Mouse (Mus musculus): ENCODE results near the gene Prrt2. TPM values are rescaled to one million over a fixed set of nuclear protein-coding genes. Genes with fewer than 3 reads are reported as not detected.

The Prrt2 gene
- polyA plus RNA-seq (2014; fragmentation: Illumina TruSeq; extraction: RNeasy Lipid Tissue Mini Kit (QIAGEN cat#74804); ENCODE audit: low read depth, low replicate concordance), result 2.7 TPM

DNA sequence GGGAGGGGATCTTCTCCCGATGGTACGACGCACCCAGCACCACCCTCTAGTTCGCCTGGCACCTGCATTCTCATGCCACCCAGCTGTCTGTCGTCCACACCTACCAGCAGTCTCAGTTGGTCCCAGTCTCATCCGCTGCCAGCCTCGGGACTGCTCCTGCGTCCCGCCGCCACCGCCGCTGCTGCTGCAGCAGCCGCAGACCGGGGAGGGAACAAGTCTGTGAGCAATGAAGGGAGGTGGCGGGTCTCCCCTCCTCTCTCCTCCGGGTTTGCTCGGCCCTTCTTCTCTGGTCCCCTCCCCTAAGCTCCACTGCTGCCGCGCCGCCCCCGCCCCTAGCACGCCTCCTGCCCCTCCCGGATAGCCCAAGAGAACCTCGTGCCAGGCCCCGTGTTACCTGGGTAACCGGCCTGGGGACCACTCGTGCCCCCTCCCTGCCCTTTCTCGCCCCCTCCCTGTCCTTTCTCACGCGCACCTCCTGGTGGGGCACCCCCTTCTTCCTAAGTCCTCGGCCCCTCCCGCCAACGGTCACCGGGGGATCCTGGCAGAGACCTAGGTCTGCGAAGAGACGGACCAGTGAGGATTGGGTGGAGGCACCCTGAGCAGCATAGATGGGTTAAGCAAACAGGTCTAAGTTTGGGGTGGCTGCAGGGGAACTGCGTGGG lies at the start of gene Prrt2, which contains the start of gene Gm42742:
Gene Prrt2, minus strand, starts transcription at position 311 of the 662 bp plus-strand sequence.
Gene Gm42742, minus strand, starts transcription at position 197 of the 662 bp plus-strand sequence.

DNA sequence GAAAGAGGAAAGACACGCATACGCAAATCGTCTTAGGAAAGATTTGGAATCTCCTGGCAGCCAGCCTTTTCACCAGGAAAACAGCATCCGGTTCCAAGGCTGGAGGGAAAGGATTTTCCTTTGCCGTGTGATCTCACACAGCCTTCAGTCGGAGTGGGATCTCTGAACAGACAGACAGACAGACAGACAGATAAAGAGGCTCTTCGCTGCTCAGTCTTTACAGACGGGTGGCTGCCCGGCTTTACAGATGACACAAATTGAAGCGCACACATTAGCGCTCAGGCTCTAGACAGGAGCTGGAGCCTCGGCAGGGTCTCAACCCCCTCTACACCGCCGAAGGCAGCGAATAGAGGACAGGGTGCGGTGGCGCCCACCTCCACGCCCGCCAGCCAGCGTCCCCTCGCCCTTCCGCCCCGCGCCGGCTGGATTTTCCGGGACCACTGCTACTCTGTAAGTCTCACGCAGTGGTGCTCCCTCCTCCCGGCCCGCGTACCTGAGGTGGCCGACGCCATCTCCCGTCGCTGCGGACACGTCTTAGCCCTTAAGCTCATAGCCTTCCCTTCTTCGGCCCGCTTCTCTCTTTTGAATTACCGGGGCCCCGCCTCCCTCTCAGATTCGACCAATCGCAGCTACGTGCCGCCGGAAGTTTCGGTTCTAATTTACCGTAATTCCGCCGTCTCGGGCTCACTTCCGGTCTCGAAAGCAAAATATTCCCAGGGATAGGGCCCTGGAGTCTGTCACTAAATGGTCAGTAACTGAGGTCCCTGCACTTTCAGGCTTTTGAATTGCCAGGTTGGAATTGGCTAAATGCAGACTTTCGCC lies 21.1 kb upstream of the Prrt2 start, which contains the start of gene Kif22:
Gene Kif22, minus strand, starts transcription at position 621 of the 822 bp plus-strand sequence.

DNA sequence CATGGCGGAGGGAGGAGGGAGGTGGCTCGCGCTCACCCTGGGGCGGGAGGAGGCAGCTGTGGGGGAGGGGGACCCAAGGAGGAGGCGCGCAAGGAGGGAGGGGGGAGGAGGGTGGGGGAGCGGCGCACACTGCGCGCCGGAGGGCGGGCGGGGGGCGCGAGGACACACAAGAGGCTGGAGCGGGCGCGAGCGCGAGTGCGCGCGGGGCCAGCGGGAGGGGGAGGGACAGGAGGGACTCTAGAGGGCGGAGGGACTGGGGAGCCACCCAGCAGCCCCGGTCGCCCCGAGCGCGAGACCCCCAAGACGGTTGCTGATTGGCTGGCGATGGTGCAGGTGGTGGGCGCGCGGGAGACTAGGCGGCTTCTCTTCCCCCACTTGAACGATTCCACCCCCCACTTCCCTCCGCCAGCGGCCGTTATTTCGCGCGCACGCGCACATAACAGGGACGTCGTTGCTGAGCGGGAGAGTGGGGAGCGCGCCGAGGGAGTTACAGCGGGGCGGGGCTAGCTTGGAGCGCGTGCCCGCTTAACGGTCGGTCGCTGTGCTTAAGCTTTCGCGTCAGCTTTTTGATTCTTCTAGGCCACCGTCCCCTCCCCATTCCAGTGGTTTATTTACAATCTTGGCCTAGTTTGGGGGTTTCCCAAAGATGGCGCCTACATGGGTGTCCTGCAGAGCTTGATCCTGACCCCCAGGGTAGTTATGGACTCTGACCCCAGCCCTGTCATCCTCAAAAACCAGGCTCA lies 6.1 kb upstream of the Prrt2 start, which contains the start of gene Maz:
Gene Maz, minus strand, starts transcription at position 54 of the 743 bp plus-strand sequence.

DNA sequence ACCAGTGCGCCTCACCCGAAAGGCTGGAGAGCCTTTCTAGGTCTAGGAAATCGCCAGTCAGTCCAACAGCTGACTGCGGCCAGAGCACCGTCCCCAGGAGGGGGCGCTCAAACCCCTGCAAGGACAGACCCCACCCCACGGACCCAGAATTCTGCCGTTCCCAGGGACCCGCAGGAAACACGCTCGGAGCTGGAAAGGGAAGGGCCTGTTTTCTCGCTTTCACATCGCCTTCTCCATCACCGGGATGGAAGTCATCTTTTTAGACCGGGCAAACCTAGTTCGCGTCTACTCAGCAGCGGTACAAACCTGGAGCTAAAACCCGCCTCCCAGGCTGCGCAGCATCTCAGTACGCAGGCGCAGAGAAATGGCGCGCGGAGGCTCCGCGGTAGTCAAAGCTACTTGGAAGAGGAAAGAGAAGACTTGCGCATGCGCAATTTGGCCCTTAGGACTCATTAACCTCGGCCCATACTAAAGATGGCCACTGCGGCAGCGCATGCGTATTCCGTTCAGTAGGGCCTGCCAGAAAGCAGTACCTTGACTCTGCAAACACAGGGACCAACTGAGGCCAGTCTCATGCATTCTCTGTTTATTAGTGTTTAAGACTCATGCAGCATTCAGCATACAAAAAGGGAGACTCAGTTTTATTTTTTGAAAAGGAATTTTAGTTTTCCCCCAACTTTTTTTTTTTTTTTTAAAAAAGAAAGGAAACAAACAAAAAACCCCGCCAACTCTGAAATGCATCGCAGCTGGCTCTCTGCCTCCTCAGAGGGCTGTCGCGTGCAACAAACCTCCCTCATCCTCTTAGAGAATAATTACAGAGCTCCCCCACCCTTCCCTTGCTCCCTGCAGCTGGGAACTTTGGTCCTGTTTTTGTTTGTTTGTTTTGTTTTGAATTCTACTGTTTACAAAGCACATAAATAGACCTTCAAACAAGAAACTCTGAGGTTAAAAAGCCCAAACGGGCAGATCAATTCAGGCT lies 3.8 kb downstream of the Prrt2 start, which contains the start of gene Pagr1a:
Gene Pagr1a, minus strand, starts transcription at position 382 of the 979 bp plus-strand sequence.

DNA sequence TGATC lies 4.7 kb downstream of the Prrt2 start, which contains the start of gene Pagr1b:
Gene Pagr1b, minus strand, starts transcription at position 4 of the 5 bp plus-strand sequence.

DNA sequence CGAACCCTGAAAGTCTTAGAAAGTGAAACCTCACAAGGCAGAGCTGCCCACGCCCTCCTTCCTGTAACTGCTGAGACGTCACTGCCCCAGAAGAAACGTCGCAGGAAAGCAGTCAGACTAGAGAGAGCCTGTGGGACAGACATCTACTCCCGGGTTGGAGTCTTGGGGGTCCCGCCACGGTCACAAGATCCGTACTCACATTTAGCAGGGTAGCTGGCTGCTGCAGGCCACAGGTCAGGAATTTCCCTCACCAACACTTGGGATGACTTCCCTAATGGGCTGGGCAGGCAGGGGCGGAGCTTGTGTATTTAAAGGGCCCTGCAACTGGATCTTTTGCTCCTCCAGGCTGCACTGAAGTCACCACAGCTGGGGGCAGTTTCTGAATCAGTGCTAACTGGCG lies 6.7 kb downstream of the Prrt2 start, which contains the start of gene Mvp:
Gene Mvp, minus strand, starts transcription at position 302 of the 400 bp plus-strand sequence.

DNA sequence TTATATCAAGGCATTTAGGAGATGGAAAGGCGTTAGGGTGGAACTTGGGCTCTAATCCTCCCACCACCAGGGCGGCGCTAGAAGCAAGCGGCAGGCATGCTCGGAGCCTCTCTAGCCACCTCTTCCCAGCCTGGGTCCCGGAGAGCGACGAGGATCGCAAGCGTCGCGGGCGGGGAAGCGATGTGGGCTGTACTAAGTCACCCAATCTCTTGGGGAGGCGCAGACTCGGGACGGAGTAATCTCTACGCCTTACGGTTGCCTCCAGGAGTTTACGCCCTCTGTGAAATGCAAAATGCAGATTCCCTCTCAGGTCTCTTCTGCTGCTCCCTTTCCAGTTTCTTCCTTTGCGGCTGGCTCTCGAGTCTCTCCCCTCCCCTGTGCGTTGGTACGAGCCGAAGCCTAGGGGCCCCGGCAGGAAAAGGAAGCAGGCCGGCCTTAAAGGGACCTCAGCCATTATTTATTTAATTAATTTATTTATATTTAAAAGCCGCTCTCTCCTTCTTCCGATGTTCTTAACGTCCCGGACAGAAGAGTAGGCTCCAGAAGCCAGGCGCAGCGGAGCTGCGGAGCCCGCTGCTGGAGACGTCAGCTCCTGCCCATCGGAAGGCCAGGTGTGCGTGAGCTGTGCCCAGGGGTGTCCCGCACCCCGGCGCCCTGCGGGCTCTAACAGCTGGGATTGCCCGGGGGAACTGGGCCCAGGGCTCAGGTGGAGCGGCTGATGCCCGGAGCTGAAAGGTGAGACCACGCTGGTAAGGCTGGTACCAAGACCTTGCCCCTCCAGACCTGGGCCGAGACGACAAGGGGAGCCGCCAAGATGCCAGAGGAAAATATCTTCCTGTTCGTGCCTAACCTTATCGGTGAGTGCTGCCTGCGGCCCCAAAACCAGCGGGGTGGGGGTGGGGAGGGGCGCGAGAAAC lies 44.8 kb downstream of the Prrt2 start, which contains the start of gene Cdiptos:
Gene Cdiptos, minus strand, starts transcription at position 149 of the 917 bp plus-strand sequence.

DNA sequence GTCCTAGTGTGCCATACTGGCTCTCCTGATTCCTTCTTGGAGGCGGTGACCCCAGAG lies 45.3 kb downstream of the Prrt2 start, which contains the start of gene Cdipt:
Gene Cdipt, plus strand, starts transcription at position 22 of the 57 bp plus-strand sequence.

Other genes starting within 250 kb of the Prrt2 start
- gene Ypel3, start 244.3 kb downstream of the Prrt2 start, polyA plus RNA-seq (2014; fragmentation: Illumina TruSeq; extraction: RNeasy Lipid Tissue Mini Kit (QIAGEN cat#74804); ENCODE audit: low read depth, low replicate concordance), result 135 TPM
- 1.4 TPM for gene Tbx6, start 239.7 kb downstream of the Prrt2 start, polyA plus RNA-seq (2014; fragmentation: Illumina TruSeq; extraction: RNeasy Lipid Tissue Mini Kit (QIAGEN cat#74804); ENCODE audit: low read depth, low replicate concordance)
- gene Ppp4c, start 228.7 kb downstream of the Prrt2 start, polyA plus RNA-seq (2014; fragmentation: Illumina TruSeq; extraction: RNeasy Lipid Tissue Mini Kit (QIAGEN cat#74804); ENCODE audit: low read depth, low replicate concordance), result 76.2 TPM
- gene Fam57b, start 223.5 kb downstream of the Prrt2 start, polyA plus RNA-seq (2014; fragmentation: Illumina TruSeq; extraction: RNeasy Lipid Tissue Mini Kit (QIAGEN cat#74804); ENCODE audit: low read depth, low replicate concordance), result 5.7 TPM
- 1.2 TPM for gene 4930451I11Rik, start 189.6 kb downstream of the Prrt2 start, polyA plus RNA-seq (2014; fragmentation: Illumina TruSeq; extraction: RNeasy Lipid Tissue Mini Kit (QIAGEN cat#74804); ENCODE audit: low read depth, low replicate concordance)
- gene Doc2a, start 173.8 kb downstream of the Prrt2 start, polyA plus RNA-seq (2014; fragmentation: Illumina TruSeq; extraction: RNeasy Lipid Tissue Mini Kit (QIAGEN cat#74804); ENCODE audit: low read depth, low replicate concordance), result not detected
- 20.1 TPM for gene Hirip3, start 159.2 kb downstream of the Prrt2 start, polyA plus RNA-seq (2014; fragmentation: Illumina TruSeq; extraction: RNeasy Lipid Tissue Mini Kit (QIAGEN cat#74804); ENCODE audit: low read depth, low replicate concordance)
- 32.6 TPM for gene Ino80e, start 158.8 kb downstream of the Prrt2 start, polyA plus RNA-seq (2014; fragmentation: Illumina TruSeq; extraction: RNeasy Lipid Tissue Mini Kit (QIAGEN cat#74804); ENCODE audit: low read depth, low replicate concordance)
- gene Taok2, start 136.5 kb downstream of the Prrt2 start, polyA plus RNA-seq (2014; fragmentation: Illumina TruSeq; extraction: RNeasy Lipid Tissue Mini Kit (QIAGEN cat#74804); ENCODE audit: low read depth, low replicate concordance), result 53.1 TPM
- gene Tmem219, start 98.3 kb downstream of the Prrt2 start, polyA plus RNA-seq (2014; fragmentation: Illumina TruSeq; extraction: RNeasy Lipid Tissue Mini Kit (QIAGEN cat#74804); ENCODE audit: low read depth, low replicate concordance), result 58.2 TPM
- gene Kctd13, start 92.3 kb downstream of the Prrt2 start, polyA plus RNA-seq (2014; fragmentation: Illumina TruSeq; extraction: RNeasy Lipid Tissue Mini Kit (QIAGEN cat#74804); ENCODE audit: low read depth, low replicate concordance), result 12.5 TPM
- gene Asphd1, start 71.6 kb downstream of the Prrt2 start, polyA plus RNA-seq (2014; fragmentation: Illumina TruSeq; extraction: RNeasy Lipid Tissue Mini Kit (QIAGEN cat#74804); ENCODE audit: low read depth, low replicate concordance), result 0.30 TPM
- gene Sez6l2, start 70.6 kb downstream of the Prrt2 start, polyA plus RNA-seq (2014; fragmentation: Illumina TruSeq; extraction: RNeasy Lipid Tissue Mini Kit (QIAGEN cat#74804); ENCODE audit: low read depth, low replicate concordance), result 1.5 TPM
- 96.0 TPM for gene Cdipt, start 45.3 kb downstream of the Prrt2 start, polyA plus RNA-seq (2014; fragmentation: Illumina TruSeq; extraction: RNeasy Lipid Tissue Mini Kit (QIAGEN cat#74804); ENCODE audit: low read depth, low replicate concordance)
- gene Cdiptos, start 45.1 kb downstream of the Prrt2 start, polyA plus RNA-seq (2014; fragmentation: Illumina TruSeq; extraction: RNeasy Lipid Tissue Mini Kit (QIAGEN cat#74804); ENCODE audit: low read depth, low replicate concordance), result 29.3 TPM
- 50.9 TPM for gene Mvp, start 6.6 kb downstream of the Prrt2 start, polyA plus RNA-seq (2014; fragmentation: Illumina TruSeq; extraction: RNeasy Lipid Tissue Mini Kit (QIAGEN cat#74804); ENCODE audit: low read depth, low replicate concordance)
- gene Pagr1b, start 4.7 kb downstream of the Prrt2 start, polyA plus RNA-seq (2014; fragmentation: Illumina TruSeq; extraction: RNeasy Lipid Tissue Mini Kit (QIAGEN cat#74804); ENCODE audit: low read depth, low replicate concordance), result 1.6 TPM
- gene Pagr1a, start 3.9 kb downstream of the Prrt2 start, polyA plus RNA-seq (2014; fragmentation: Illumina TruSeq; extraction: RNeasy Lipid Tissue Mini Kit (QIAGEN cat#74804); ENCODE audit: low read depth, low replicate concordance), result not detected
- 26.3 TPM for gene Gm42742, start 114 bp downstream of the Prrt2 start, polyA plus RNA-seq (2014; fragmentation: Illumina TruSeq; extraction: RNeasy Lipid Tissue Mini Kit (QIAGEN cat#74804); ENCODE audit: low read depth, low replicate concordance)
- 78.3 TPM for gene Maz, start 5.8 kb upstream of the Prrt2 start, polyA plus RNA-seq (2014; fragmentation: Illumina TruSeq; extraction: RNeasy Lipid Tissue Mini Kit (QIAGEN cat#74804); ENCODE audit: low read depth, low replicate concordance)
- gene Kif22, start 21.3 kb upstream of the Prrt2 start, polyA plus RNA-seq (2014; fragmentation: Illumina TruSeq; extraction: RNeasy Lipid Tissue Mini Kit (QIAGEN cat#74804); ENCODE audit: low read depth, low replicate concordance), result 3.2 TPM
- gene Zg16, start 66.1 kb upstream of the Prrt2 start, polyA plus RNA-seq (2014; fragmentation: Illumina TruSeq; extraction: RNeasy Lipid Tissue Mini Kit (QIAGEN cat#74804); ENCODE audit: low read depth, low replicate concordance), result 1.4 TPM
- gene AI467606, start 70.1 kb upstream of the Prrt2 start, polyA plus RNA-seq (2014; fragmentation: Illumina TruSeq; extraction: RNeasy Lipid Tissue Mini Kit (QIAGEN cat#74804); ENCODE audit: low read depth, low replicate concordance), result 12.4 TPM
- 1.2 TPM for gene Qprt, start 101.0 kb upstream of the Prrt2 start, polyA plus RNA-seq (2014; fragmentation: Illumina TruSeq; extraction: RNeasy Lipid Tissue Mini Kit (QIAGEN cat#74804); ENCODE audit: low read depth, low replicate concordance)
- gene Spn, start 116.6 kb upstream of the Prrt2 start, polyA plus RNA-seq (2014; fragmentation: Illumina TruSeq; extraction: RNeasy Lipid Tissue Mini Kit (QIAGEN cat#74804); ENCODE audit: low read depth, low replicate concordance), result 1.4 TPM
- gene Cd2bp2, start 174.8 kb upstream of the Prrt2 start, polyA plus RNA-seq (2014; fragmentation: Illumina TruSeq; extraction: RNeasy Lipid Tissue Mini Kit (QIAGEN cat#74804); ENCODE audit: low read depth, low replicate concordance), result 52.6 TPM
- 27.7 TPM for gene Tbc1d10b, start 187.3 kb upstream of the Prrt2 start, polyA plus RNA-seq (2014; fragmentation: Illumina TruSeq; extraction: RNeasy Lipid Tissue Mini Kit (QIAGEN cat#74804); ENCODE audit: low read depth, low replicate concordance)
- gene Mylpf, start 187.7 kb upstream of the Prrt2 start, polyA plus RNA-seq (2014; fragmentation: Illumina TruSeq; extraction: RNeasy Lipid Tissue Mini Kit (QIAGEN cat#74804); ENCODE audit: low read depth, low replicate concordance), result 4.2 TPM
- 14.2 TPM for gene Zfp553, start 211.8 kb upstream of the Prrt2 start, polyA plus RNA-seq (2014; fragmentation: Illumina TruSeq; extraction: RNeasy Lipid Tissue Mini Kit (QIAGEN cat#74804); ENCODE audit: low read depth, low replicate concordance)
- gene Sept1, start 211.9 kb upstream of the Prrt2 start, polyA plus RNA-seq (2014; fragmentation: Illumina TruSeq; extraction: RNeasy Lipid Tissue Mini Kit (QIAGEN cat#74804); ENCODE audit: low read depth, low replicate concordance), result 11.1 TPM
- 20.6 TPM for gene Zfp771, start 223.1 kb upstream of the Prrt2 start, polyA plus RNA-seq (2014; fragmentation: Illumina TruSeq; extraction: RNeasy Lipid Tissue Mini Kit (QIAGEN cat#74804); ENCODE audit: low read depth, low replicate concordance)
- gene Dctpp1, start 239.5 kb upstream of the Prrt2 start, polyA plus RNA-seq (2014; fragmentation: Illumina TruSeq; extraction: RNeasy Lipid Tissue Mini Kit (QIAGEN cat#74804); ENCODE audit: low read depth, low replicate concordance), result 31.2 TPM

Measured in adipose tissue, adult 10 weeks (tissue).